Mouse (Mus musculus) cerebellum, adult 11-12 months (tissue): ENCODE results near the gene Hs3st6.

Experiments used
- DNase-seq: peaks from one replicate; pipeline ENCODE4 v3.0.0; 2022

The Hs3st6 gene

DNA sequence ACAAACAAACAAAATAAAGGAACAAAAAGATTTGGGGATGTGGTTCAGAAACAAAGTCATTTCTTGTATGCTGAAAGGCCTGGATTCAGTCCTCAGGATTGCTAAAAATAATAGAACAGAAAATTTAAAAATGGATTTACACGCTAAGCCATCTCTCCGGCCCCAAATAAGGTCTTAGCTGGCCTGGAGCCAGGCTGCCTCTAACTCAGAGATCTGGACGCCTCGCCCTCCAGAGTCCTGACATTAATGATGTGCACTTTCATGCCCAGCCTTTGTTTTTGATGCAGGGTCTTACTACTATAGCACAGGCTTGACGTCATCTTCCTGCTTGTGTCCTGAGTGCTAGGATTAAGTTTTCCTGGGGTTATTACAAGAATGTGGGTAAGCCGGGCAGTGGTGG, 23.7 kb upstream of the Hs3st6 start:
- DNase-seq: no peak

DNA sequence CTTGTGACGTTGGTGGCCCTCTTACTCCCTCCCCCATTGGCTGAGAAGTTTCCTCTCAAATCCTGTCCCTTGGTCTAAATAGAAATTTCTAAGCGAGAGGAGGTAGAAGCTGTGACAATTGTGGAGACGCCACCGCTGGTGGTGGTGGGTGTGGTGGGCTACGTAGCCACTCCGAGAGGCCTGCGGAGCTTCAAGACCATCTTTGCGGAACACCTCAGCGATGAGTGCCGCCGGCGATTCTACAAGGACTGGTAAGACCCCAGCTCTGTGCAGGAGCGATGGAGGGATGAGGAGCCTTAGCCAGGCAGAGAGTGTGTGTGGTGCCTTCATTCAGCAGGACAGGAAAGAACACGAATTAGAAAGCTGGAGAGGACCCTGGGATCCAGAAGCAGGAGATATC, 22.0 kb upstream of the Hs3st6 start:
- DNase-seq: no peak

DNA sequence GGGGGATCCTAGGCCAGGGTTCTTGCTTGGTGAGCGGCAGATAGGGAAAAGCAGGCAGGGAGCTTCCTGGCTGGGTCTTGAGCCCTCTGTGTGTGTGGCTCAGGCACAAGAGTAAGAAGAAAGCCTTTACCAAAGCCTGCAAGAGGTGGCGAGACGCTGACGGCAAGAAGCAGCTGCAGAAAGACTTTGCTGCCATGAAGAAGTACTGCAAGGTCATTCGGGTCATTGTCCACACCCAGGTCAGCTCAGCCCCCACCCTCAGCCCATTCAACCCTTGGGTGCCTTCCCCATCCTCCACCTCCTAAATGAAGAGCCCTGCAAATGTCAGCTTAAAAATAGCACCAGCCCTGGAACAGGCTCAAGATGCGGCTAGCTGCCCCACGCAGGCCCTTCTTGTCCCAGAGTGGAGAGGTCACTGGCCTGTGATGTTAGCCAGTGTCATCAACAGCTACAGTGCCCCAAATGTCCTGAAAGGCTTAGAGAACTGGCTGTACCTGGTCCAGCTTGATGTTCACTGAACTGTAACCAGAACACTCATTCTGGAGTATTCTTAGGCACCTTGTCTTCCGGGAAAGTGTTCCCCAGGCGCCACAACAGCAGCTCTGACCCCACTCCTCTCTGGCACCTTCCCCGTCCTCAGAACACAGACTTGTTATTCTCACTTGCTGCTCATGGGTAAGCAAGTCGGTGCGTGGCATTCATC, 20.4 kb upstream of the Hs3st6 start:
- no peak for DNase-seq

DNA sequence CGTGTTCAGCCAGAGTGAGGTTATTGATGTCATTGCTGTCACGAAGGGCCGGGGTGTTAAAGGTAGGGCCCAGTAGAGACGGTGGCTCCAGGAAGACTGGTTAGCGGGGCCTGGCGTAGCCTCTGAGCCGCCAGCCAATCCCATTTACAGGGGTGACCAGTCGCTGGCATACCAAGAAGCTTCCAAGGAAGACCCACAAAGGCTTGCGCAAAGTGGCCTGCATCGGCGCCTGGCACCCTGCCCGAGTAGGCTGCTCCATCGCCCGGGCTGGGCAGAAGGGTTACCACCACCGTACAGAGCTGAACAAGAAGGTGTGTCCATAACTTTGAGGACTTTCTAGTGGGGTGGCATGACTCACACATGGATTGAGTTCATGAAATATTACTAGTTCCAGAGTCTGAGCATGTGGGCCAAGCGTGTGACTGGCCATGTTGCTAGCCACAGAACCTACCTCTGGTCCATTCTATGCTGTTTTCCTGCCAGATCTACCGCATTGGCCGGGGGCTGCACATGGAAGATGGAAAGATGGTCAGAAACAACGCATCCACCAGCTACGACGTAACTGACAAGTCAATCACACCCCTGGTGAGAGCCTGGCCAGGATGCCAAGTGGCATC, 19.2 kb upstream of the Hs3st6 start:
- no peak for DNase-seq

DNA sequence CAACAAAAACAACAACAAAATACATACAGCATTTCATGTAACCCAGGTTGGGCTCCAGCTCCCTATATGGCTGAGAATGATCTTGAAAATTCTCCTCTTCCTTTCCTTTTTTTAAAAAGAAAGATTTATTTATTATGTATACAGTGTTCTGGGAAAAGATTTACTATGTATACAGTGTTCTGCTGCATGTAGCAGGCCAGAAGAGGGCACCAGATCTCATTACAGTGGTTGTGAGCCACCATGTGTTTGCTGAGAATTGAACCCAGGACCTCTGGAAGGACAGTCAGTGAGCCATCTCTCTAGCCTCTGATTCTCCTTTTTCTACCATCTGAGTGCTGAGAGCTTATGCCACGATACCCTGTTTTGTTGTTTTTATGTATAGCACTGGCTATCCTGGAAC, 18.3 kb upstream of the Hs3st6 start:
- DNase-seq: no peak

DNA sequence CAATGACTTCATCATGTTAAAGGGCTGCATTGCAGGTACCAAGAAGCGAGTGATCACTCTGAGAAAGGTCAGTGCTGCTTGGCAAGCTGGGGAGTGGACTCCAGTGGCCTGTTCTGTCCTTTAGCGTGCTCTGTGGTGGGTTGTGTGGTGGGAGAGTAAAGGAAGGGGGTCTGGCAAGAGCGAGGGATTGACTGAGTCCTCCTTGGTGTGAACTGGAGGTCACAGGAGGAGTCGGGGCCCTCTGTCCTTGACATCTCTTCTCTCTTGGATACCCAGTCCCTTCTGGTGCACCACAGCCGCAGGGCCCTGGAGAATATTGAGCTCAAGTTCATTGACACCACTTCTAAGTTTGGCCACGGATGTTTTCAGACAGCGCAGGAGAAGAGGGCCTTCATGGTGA, 17.3 kb upstream of the Hs3st6 start:
- DNase-seq: no peak

DNA sequence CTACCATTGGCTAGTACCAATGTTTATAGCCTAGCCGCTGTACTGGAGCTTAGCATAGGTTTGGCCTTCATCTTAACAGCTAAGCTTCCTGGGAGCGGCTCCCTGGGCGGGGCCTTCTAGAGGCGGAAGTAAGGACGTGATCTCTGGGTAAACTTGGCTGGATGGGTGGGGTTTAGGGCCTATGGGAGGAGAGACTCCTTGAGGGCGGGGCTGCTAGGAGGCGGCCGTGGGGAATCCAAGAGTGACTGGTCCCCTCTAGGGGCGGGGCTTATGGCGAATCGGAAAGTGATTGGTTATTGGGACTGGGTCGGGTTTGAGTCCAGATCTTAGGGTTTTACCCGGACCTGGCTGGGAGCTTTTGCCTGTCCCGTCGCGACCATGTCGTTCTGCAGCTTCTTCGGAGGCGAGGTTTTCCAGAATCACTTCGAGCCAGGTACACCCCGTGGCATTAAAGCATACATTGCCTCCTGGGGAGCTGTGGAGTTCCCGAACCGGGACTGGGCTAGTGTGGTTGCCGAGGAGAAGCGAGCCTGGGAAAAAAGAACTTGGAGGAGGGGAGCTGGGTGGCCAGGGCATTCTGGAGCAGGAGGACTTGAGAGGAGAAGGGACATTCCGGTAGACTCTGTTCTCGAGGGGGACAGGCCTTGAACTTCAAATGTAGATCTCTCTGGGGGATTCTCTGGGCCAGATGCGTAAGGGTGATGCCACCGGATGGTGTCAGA, 16.3 kb upstream of the Hs3st6 start, which contains the start of gene Msrb1:
Gene Msrb1, plus strand, starts transcription at position 313 of the 722 bp plus-strand sequence.
- peak; percentile 95 for DNase-seq

DNA sequence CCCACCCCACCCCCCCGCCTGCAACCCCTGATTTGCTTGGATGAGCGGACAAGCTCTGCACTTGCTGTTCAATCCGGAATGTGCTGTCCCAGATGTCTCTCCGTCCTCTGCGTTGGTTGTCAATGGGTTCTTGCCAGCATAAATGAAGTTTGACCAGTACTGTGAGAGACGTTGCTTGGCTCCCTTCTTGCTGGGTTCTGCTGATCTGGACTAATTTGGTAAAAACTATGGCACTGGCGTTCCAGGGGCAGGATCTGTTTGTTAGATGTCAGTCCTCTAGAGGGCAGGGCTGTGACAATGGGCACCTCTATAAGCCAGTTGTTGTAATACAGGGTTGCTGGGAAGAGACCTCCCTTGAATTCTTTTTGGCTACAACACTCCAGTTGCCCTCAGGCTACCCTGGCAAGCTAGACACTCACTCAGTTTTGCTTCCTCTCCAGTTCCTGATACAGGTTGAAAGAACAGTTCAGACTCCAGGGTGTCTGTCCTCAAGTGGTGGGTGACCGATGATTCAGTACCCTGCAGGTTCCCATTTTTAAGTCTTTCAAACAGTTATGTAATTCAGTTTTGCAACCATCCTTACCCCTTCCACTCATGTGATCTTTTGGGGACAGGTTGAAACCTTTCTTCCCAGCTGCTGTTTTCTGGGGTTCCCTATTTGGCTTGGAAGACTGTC, 15.5 kb upstream of the Hs3st6 start:
- DNase-seq: no peak

DNA sequence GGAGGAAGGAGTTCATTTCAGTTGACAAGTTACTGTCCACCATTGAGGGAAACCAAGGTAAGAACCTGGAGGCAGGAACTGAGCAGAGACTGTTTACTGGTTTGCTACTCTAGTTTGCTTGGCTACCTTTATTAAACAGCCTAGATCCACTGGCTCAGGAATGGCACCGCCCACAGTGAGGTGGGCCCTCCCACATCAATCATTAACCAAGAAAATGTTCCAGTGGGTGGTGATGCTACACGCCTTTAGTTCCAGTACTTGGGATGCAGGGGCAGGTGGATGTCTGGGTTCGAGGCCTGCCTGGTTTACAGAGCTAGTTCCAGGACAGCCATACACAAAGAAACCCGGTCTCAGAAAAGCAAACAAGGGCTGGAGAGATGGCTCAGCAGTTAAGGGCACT, 14.6 kb upstream of the Hs3st6 start:
- no peak for DNase-seq

DNA sequence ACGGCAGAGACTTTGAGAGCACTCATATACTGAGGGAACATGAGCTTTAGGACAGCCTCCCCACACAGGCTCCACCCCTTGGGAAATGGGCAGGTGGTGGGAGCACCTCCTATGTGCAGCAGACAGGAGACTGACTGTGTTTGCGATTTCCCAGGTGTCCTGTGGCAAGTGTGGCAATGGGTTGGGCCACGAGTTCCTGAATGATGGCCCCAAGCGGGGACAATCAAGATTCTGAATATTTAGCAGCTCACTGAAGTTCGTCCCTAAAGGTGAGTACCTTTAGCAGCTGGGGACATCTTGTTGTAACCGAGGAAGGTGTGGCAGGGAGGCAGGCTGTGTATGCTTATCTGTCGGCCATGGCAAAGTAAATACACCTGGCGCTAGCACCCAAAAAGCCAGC, 12.9 kb upstream of the Hs3st6 start:
- no peak for DNase-seq

DNA sequence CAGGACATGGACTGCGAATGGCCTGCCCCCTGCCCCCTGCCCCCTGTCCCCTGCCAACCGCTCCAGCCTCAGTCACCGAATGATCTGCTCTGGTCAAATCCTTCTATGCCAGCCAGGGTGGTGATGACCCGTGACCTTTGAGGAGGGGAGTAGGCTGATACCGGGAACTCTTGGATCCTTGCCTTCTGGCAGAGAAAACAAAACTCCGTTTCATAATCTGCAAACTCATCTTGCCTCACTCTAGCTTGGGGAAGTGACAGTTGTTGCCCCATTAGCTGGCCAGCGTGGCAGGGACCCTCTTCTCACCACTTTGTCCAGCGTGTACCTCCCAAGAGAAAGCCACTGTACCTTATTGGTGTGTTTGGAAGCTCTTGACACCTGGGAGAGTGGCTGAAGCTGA, 10.5 kb upstream of the Hs3st6 start:
- no peak for DNase-seq

DNA sequence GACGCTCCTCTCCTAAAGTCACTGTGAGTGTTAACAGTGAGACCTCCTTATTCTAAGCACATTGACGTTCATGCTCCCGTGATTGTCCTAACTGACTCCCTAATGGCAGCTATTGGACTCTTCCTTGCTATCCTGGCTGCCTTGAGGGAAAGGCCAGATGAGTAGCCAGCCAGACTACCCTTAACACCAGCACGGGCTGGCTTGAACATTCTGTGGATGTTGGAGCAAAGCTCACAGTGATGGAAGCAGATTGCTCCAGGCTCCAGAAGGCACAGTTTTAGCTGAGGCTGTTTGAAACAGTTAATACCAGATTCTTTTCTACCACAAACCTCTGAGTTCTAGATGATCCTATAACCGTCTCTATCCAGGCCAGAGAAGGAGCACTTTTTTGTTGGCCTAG, 8.9 kb upstream of the Hs3st6 start:
- DNase-seq: no peak

DNA sequence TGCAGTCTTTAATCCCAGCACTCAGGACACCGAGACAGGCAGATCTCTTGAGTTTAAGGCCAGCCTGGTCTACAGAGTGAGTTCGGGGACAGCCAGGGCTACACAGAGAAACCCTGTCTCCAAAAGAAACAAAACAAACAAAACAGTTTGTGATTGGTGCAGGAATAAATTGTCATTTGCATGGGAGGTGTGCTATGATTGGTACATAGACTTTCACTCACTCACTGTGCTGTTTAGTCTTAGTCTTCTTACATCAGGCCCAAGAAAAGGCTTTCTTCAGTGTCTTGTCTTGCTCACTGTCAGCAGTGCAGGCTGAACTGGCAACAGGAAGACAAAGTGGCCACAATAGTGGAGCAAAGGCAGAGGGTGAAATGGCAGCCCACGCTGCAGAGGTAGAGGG, 8.4 kb upstream of the Hs3st6 start:
- no peak for DNase-seq

DNA sequence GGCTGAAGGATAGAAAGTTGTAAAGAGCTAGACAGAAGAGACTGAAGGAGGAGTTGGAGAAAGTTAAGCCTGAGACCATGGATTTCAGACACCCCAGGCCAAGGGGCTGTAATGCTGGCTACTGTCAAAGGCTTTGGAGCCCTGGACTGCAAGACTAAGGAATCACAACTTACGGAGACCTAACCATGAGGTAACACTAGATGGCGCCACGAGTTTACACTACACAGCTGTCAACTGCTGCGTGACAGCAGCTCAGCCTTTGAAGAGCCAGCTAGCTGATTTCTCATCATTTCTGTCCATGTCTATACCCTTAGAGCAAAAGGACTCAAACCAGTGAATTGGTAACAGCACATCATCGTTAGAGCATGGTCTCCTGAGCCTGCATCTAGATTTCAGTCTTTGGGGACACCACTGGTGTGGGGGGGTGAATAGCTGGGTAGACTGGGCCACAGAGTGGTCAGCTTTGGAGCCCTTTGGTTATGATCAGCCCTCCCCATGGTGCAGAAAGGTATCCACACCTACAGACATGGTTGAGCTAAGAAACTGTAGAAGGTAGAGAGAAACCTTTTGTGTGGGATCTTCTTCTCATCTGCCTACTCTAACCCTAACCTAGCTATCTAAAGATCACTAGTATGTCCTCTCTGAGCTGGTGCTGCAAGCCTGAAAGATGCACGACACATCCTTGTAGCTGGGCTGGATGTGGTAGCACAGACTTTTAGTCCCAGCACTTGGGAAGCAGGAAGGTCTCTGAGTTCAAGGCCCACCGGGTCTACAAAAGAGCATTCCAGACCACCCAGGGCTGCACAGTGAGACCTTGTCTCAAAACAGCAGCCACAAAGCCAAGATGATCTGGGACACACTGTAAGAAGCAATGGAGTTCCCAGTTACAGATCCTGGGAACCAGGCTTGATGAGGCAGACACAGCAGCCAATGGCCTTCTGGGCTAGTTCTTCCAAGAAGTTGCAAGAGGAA, 7.0 kb upstream of the Hs3st6 start:
- DNase-seq: no peak

DNA sequence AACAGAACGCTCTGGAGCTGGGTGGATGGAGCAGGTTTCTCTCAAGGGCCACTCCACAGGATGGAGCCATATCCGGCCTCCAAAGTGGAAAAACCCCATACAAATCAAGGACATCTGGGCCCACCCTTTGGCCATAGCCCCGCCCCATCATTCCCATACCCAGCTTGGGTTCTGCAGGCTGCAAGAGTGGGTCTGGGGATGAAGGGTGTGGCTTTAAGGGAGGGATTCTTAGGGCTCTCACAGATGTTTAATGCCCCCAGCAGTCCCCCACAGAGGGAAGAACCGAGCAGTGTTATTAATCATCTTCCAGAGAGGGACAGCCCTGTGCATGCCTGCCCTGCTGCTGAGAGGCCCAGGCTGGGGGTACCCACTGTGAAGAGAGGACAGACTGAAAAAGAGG, 5.8 kb upstream of the Hs3st6 start:
- no peak for DNase-seq

DNA sequence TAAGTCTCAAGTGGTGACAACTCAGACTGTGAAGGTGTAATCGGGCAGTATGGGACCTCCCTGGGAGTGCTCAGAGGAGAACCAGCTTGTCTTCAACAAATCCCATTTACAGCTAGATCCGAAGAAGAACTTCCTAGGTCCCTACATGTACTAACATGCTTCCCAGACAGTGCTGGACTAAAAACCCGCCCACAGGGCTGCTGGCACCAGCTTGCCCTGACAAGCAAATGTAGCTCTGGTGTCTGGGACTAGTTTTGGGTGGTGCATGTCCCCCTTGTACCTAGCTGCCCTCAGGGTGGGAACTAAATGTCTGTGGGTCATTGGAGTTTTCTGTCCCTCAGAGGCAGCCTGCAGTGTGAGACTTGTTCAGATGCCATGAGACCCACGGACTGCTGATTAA, 1.3 kb upstream of the Hs3st6 start:
- no peak for DNase-seq

DNA sequence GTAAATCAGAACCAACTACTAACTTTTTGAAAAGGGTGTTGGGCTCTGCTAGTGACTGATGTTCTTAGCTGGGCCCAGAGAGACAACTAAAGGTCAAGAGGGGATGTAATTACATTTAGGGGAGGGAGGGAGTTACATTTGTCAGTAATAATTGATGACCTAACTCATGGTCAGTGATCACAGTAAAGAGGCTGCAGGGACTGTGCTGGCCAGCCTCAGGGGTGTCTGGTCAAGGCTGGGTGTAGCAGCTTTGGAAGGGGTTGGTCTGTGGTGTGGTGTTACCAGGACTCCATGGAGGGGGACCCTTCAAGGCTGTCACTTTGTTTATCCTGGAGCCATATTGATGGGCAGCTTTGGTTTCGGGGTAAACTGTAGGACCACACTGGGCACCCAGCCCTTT, 4.6 kb downstream of the Hs3st6 start:
- DNase-seq: no peak

DNA sequence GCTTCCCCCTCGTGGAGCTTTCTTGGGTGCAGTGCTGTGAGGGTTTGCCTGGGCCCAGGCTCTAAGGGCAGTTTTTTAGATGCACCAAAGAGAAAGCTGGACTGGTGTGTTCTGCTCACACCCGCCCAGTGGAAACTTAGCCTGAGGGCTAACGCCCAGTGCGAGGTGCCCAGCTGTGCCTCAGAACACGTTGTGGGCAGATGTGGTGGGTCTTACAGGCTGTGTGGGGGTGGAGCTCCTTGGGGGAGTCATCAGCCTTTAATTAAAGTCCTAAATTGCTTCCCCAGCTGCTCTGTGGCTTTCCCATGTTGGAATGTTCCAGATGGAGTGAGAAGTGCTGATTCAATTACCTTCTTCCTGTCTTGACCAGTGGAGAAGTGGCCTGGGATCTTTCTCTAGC, 8.3 kb downstream of the Hs3st6 start:
- DNase-seq: no peak

DNA sequence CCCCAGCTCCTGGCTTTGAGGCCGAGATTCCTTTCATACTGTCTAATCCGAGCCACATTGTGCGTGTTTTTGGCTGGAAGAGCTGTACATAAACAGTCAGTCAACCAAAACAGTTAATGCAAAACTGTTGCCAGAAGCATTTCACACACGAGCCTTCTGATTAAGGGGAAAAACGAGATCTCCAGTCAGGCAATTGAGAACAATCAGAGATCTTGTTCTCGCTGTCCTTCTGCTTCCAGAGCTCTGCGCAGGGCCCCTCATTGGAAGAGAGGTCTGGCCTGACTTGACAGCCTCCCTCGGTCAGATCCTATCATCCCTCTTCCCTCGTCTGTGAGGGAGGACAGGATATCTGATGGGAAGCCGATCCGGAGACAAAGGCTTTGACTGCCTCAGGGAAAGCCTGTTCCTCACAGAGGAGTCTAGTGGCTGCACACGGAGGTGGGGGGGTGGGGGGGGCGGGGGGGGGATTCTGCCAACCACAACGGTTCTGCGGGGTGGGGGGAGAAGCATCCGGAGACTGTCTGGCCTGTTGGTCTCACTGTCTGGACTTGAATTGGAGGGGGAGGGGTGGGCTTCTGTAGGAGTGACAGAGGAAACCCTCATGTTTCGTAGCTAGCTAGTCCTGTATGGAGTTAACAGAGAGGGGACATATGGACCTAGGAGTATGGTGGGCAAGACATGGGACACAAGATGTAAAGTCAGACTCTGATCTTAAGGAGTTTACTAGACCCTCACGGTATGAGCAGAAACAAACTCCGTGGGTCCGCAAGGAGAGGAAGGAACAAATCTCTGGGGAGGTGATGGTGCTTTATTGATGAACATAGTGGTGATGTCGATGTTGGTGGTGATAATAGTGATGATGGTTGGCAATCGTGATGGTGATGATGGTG, 12.5 kb downstream of the Hs3st6 start:
- DNase-seq: no peak

DNA sequence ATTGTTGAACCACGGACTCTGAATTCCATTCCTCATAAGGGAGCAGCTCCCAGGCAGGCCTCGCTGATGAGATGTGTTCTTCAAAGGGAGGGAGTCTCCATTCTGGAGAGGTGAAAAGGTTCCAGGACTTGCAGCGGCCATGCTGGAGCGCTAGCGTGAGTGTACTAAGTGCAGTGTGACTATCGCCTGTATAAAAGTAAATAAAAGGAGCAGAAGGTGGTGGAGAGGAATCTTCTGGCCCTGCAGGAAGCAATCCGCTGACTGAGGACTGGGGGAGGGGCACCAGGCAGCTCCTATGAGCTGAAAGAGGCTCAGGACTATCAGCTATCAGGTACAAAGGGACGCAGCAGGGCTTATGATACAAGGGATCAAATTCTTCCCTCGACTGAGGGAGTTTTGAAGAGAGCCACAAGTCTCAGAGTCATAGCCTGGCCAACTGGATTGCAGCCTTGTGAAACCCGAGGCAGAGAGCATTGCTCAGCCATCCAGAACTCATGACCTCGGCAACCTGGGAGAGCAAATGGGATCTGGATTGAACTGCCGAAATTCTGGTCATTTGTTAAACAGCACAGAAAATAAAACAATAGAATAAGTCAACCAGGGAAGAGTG, 13.6 kb downstream of the Hs3st6 start:
- no peak for DNase-seq

DNA sequence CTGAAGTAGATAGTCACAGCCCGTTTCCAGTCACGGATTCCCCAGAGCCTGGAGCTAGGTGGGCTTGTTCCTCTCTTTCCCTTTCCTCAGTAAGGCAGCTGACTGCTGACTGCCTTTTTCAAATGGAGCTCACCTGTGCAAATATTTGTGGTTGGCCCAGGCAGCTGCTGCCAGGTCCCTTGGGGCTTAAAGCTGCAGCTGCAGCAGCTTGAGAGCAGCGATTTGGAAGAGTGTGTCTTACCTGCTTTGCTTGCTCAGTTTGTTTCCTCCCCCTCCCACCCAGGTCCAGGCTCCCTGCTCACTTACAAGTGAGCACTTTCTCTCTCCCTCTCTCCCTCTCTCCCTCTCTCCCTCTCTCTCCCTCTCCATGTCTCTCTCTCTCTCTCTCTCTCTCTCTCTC, 16.4 kb downstream of the Hs3st6 start:
- DNase-seq: no peak
